Mouse (Mus musculus): ENCODE measurements around the gene Sertad3. TPM values are rescaled to one million over a fixed set of nuclear protein-coding genes. Genes with fewer than 3 reads are reported as not detected.

The Sertad3 gene
- total RNA-seq (2014; rRNA removed) (5.0 and 6.3 TPM in 2 replicates), polyA plus RNA-seq (2015; fragmentation: Nextera tagmentation; extraction: Ambion mirVana) (7.9 and 8.4 TPM in 2 replicates)

DNA sequence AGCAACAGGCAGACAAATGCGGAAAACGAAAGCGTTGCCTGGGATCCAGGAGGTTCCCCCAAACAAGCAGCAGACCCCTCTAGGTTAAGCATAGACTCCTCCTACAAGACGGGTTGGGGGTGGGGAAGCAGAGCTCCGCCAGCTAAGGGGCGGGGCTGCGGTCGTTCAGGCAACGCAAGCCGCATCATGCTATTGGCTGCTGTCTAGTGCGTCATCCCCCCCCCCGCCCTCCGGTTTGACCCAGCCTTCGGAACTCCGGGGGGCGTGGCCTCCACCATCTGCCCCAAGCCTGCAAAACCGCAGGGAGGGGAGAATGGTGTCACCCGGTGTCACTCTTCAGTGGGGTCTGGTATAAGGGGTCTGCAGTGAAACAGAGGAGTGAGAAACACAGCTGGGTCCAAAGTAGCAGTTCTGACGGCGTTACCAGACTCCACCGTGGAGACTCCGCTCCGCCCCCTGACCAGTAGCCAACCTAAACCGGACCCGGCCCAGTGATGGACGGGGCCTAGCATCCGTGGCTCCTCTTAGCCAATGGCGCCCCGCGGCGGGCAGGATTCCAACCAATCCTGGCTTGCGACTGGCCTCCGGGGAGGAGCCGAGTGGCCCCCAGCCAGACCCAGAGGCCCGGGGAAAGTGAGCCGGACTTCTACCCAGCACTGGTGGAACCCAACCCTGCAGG is at the start of gene Sertad3:
TSS of gene Sertad3 (plus strand) at position 613 of the 679 bp plus-strand sequence.
- DNase-seq (ENCODE audit: low spot score) (peak; percentile 98), ATAC-seq (peak; percentile 95)
- Histone ChIP-seq H3K4me3 (ENCODE audit: low read length) (peak within 1 kb of the TSS; percentile 49), H3K36me3 (ENCODE audit: insufficient read depth, low read length) (peaks cover 7% of the 10 kb centered on the region; the same call in 1 of the 2 replicates), H3K27ac (peak within 1 kb of the TSS; percentile 85), H3K4me2 (ENCODE audit: low read depth, low read length) (peak within 1 kb of the TSS; percentile 63), H3K9ac (replicated peaks; ENCODE audit: low read length) (peak within 1 kb of the TSS; percentile 59), H3K4me1 (ENCODE audit: insufficient read depth, low read length) (no peaks in the 10 kb centered on the region), H3K27me3 (ENCODE audit: insufficient read depth, low read length) (no peaks in the 10 kb centered on the region), H3K9me3 (ENCODE audit: low read length) (no peaks in the 10 kb centered on the region)
- under 1% methylated on average over 36 of the region's 36 CpGs for whole genome bisulfite sequencing
- TF ChIP-seq CTCF (IDR thresholded peaks at IDR 0.05; ENCODE audit: low read depth): 0 out of 2 replicates have a peak, but pooled peaks have one; percentile 9

DNA sequence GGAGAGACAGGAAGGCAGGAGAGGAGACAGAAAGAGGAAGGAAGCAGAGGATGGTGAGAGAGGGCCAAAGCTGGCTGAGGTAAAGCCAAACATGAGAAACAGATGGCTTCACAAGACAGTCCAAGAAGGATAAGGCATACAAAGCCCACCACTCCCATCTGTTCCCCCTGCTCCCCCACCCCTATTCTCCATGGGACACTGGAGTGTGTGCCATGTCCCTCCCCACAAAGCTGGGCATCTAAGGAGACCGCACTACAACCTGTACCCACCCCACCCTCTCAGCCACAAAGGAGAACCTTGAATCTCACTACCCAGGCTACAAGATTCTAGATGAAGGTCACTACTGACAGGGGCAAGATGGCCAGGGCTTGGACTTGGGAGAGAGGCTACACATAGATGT is 46.2 kb upstream of the Sertad3 start:
- H3K36me3 ChIP-seq (ENCODE audit: insufficient read depth, low read length): peaks cover 5% of the 10 kb centered on the region; the same call in 1 of the 2 replicates
- 58% methylated on average over 1 of the region's 1 CpGs for WGBS
- no peaks in the 10 kb centered on the region for H3K27me3 ChIP-seq (ENCODE audit: insufficient read depth, low read length)
- peak overlapping the region; percentile 17; the same call in 1 of the 2 replicates for H3K27ac ChIP-seq
- H3K4me2 ChIP-seq (ENCODE audit: low read depth, low read length): no peak overlapping the region
- TF ChIP-seq CTCF (IDR thresholded peaks at IDR 0.05; ENCODE audit: low read depth): no peak
- no peaks in the 10 kb centered on the region for H3K9me3 ChIP-seq (ENCODE audit: low read length)
- no peak overlapping the region for H3K4me3 ChIP-seq (ENCODE audit: low read length)
- H3K4me1 ChIP-seq (ENCODE audit: insufficient read depth, low read length): no peaks in the 10 kb centered on the region
- DNase-seq (ENCODE audit: low spot score) (peak; percentile 46), ATAC-seq (peak; percentile 58)
- H3K9ac ChIP-seq (replicated peaks; ENCODE audit: low read length): no peak overlapping the region

DNA sequence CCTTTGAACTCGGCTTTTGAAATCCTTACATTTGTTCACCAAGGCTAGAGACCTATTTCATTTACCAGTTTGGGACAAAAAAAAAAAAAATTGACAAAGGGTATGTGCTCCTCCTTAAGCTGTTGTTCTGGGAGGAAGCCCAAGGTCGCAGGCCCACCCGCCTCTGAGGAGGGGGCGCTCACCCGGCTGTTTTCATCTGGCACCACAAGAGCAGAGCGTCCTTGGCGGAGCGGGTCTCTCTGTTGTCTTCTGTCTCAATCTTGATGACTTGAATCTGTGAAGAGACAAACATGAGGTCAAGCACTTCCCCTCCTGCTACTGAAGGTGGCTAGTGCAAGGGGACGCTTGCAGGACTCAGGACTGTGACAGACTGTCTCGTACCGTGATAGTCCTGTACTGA is 45.6 kb upstream of the Sertad3 start:
- no peak overlapping the region for H3K4me2 ChIP-seq (ENCODE audit: low read depth, low read length)
- WGBS: 61% methylated on average over 11 of the region's 11 CpGs
- H3K9me3 ChIP-seq (ENCODE audit: low read length): no peaks in the 10 kb centered on the region
- TF ChIP-seq CTCF (IDR thresholded peaks at IDR 0.05; ENCODE audit: low read depth): no peak
- H3K27ac ChIP-seq: peak overlapping the region; percentile 17; the same call in 1 of the 2 replicates
- no peak for ATAC-seq
- H3K4me1 ChIP-seq (ENCODE audit: insufficient read depth, low read length): no peaks in the 10 kb centered on the region
- H3K4me3 ChIP-seq (ENCODE audit: low read length): no peak overlapping the region
- no peak overlapping the region for H3K9ac ChIP-seq (replicated peaks; ENCODE audit: low read length)
- H3K36me3 ChIP-seq (ENCODE audit: insufficient read depth, low read length): peaks cover 5% of the 10 kb centered on the region; the same call in 1 of the 2 replicates
- DNase-seq (ENCODE audit: low spot score): no peak
- no peaks in the 10 kb centered on the region for H3K27me3 ChIP-seq (ENCODE audit: insufficient read depth, low read length)

DNA sequence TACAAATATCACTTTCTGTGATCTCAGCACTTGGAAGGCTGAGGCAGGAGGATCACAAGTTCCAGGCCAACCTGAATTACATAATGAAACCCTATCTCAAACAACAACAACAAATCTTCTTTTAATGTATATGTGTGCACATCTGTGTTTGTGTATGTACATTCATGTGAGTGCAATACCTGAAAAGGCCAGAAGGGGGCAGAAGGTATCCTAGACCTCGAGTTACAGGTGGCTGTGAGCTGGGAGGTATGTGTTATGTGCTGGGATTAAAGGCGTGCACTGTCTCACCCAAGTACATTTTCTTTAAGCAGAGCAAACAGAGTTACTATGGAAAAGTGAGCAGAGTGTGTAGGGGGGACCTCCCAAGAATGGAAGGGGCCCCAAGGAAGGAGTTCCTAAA is 44.4 kb upstream of the Sertad3 start:
- 64% methylated on average over 2 of the region's 2 CpGs for WGBS
- no peak overlapping the region for H3K27ac ChIP-seq
- ATAC-seq (no peak), DNase-seq (ENCODE audit: low spot score) (no peak)
- H3K4me1 ChIP-seq (ENCODE audit: insufficient read depth, low read length): no peaks in the 10 kb centered on the region
- TF ChIP-seq CTCF (IDR thresholded peaks at IDR 0.05; ENCODE audit: low read depth): peak; percentile 28; the same call in 1 of the 2 replicates
- H3K27me3 ChIP-seq (ENCODE audit: insufficient read depth, low read length): no peaks in the 10 kb centered on the region
- H3K4me2 ChIP-seq (ENCODE audit: low read depth, low read length): no peak overlapping the region
- no peak overlapping the region for H3K4me3 ChIP-seq (ENCODE audit: low read length)
- no peaks in the 10 kb centered on the region; the same call in 1 of the 2 replicates for H3K36me3 ChIP-seq (ENCODE audit: insufficient read depth, low read length)
- no peak overlapping the region for H3K9ac ChIP-seq (replicated peaks; ENCODE audit: low read length)
- no peaks in the 10 kb centered on the region for H3K9me3 ChIP-seq (ENCODE audit: low read length)

DNA sequence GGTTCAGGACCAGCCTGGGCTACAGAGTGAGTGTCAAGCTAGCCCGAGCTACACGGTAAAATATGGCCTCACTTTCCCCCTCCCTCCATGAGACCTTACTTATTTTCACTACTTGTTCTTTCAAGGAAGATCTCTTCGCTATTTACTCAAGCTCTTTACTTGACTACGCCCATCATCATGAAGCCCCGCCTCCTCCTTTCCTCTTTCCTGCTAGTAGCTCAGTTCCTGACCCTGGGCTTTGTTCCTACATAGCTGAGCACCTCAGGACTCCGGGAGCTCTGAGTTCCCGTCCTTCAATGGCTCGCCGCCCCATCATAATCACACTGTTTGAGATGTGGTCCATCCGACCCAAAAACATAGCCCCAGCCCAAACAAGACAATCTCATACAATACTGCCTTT is 40.2 kb upstream of the Sertad3 start:
- WGBS: 34% methylated on average over 10 of the region's 10 CpGs
- Histone ChIP-seq H3K36me3 (ENCODE audit: insufficient read depth, low read length) (no peaks in the 10 kb centered on the region), H3K27ac (no peak overlapping the region), H3K9me3 (ENCODE audit: low read length) (no peaks in the 10 kb centered on the region), H3K27me3 (ENCODE audit: insufficient read depth, low read length) (no peaks in the 10 kb centered on the region), H3K4me2 (ENCODE audit: low read depth, low read length) (no peak overlapping the region), H3K4me3 (ENCODE audit: low read length) (no peak overlapping the region), H3K9ac (replicated peaks; ENCODE audit: low read length) (no peak overlapping the region), H3K4me1 (ENCODE audit: insufficient read depth, low read length) (no peaks in the 10 kb centered on the region)
- ATAC-seq (no peak), DNase-seq (ENCODE audit: low spot score) (no peak)
- TF ChIP-seq CTCF (IDR thresholded peaks at IDR 0.05; ENCODE audit: low read depth): no peak

DNA sequence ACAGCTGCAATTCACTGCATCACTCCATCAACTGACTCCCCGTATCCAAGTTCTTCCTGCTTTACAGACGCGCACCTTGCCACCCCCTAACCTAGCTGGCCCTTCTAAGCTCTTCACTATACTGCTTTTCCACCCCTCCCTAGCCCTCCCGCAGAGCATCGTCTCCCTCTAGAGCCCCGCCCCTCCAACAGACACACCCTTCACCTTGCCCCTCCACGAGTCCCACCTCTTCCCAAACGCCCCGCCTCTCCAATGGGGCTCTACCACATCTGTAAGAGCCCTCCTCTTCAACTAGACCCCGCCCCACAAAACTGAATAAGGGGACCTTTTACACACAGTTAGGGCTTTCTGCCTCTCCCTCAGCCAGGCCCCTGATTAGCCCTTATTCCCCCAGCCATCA is 39.8 kb upstream of the Sertad3 start:
- WGBS: 22% methylated on average over 10 of the region's 10 CpGs
- no peak for TF ChIP-seq CTCF (IDR thresholded peaks at IDR 0.05; ENCODE audit: low read depth)
- ATAC-seq: no peak
- H3K4me1 ChIP-seq (ENCODE audit: insufficient read depth, low read length): no peaks in the 10 kb centered on the region
- H3K4me3 ChIP-seq (ENCODE audit: low read length): no peak overlapping the region
- no peaks in the 10 kb centered on the region for H3K9me3 ChIP-seq (ENCODE audit: low read length)
- no peak for DNase-seq (ENCODE audit: low spot score)
- no peaks in the 10 kb centered on the region for H3K27me3 ChIP-seq (ENCODE audit: insufficient read depth, low read length)
- H3K36me3 ChIP-seq (ENCODE audit: insufficient read depth, low read length): no peaks in the 10 kb centered on the region
- no peak overlapping the region for H3K4me2 ChIP-seq (ENCODE audit: low read depth, low read length)
- H3K27ac ChIP-seq: no peak overlapping the region
- no peak overlapping the region for H3K9ac ChIP-seq (replicated peaks; ENCODE audit: low read length)

DNA sequence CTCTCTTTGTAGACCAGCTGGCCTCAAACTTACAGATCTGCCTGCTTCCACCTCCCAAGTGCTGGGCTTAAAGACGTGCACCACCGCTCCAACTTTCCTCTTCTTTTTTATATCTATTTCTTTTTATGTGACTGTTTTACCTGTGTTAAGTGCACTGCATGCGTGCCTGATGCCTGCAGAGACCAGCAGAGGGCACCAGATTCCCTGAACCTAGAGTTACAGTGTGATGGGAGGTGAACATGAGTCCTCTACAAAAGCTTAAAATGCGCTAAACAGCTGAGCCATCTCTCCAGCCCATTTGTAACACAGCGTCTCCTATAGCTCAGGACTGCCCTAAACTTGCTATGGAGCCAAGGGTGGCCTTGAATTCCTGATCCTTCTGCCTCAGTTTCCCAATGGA is 36.0 kb upstream of the Sertad3 start:
- Histone ChIP-seq H3K4me1 (ENCODE audit: insufficient read depth, low read length) (no peaks in the 10 kb centered on the region), H3K9me3 (ENCODE audit: low read length) (no peaks in the 10 kb centered on the region), H3K4me2 (ENCODE audit: low read depth, low read length) (no peak overlapping the region), H3K27me3 (ENCODE audit: insufficient read depth, low read length) (no peaks in the 10 kb centered on the region), H3K36me3 (ENCODE audit: insufficient read depth, low read length) (peaks cover 3% of the 10 kb centered on the region; the same call in 1 of the 2 replicates), H3K9ac (replicated peaks; ENCODE audit: low read length) (no peak overlapping the region), H3K27ac (no peak overlapping the region), H3K4me3 (ENCODE audit: low read length) (no peak overlapping the region)
- TF ChIP-seq CTCF (IDR thresholded peaks at IDR 0.05; ENCODE audit: low read depth): peak; percentile 55
- no peak for ATAC-seq
- 60% methylated on average over 5 of the region's 5 CpGs for WGBS
- peak; percentile 33 for DNase-seq (ENCODE audit: low spot score)

Measured in hindbrain, postnatal 0 days (tissue).